Mouse (Mus musculus): ENCODE results near the gene Npcd.

DNA sequence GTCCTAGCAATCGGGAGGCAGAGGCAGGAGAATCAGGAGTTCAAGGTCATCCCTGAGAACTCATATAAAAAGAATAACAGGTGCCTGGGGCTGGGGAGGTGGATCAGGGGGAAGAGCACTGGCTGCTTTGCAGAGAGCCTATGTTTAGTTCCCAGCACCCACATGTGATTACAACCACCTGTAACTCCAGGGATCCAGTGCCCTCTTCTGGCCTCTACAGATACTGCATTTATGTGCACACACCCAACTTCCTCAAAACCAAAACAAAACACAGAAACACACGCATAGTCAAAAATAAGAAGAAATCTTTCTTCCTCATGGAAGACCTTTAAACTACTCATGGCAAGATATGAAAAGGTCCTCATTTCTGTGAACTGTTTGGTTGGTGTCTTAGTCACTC is 16.1 kb upstream of the Npcd start:
- no peak for TF ChIP-seq CTCF (IDR thresholded peaks at IDR 0.05; ENCODE audit: extremely low read depth, insufficient read depth, low read length)
- TF ChIP-seq POLR2A (IDR thresholded peaks at IDR 0.05; ENCODE audit: extremely low read depth, insufficient read depth, low read length), result no peak

All from cortical plate, adult 2 months (tissue).